Mouse (Mus musculus): ENCODE data around the gene Ppm1b. TPM values are rescaled to one million over a fixed set of nuclear protein-coding genes. Genes with fewer than 3 reads are reported as not detected.
"Not testable (repeated sequence)": the region's sequence is repeated elsewhere in the genome, so short reads cannot be mapped to it uniquely, and the experiment has no call there.

Gene Ppm1b
- total RNA-seq (2021): 100 to 1,000 TPM; 103 to 115 TPM
- long read RNA-seq, experiment 1, transcript Ppm1b-202 (6 exons, 3,323 nt): major isoform, 29 of 72 reads
- long read RNA-seq, experiment 1, transcript Ppm1b-205 (6 exons, 1,290 nt): minor isoform, 10 of 72 reads
- long read RNA-seq, experiment 1, transcript Ppm1b-201 (6 exons, 2,670 nt): minor isoform, 22 of 72 reads
- long read RNA-seq, experiment 1, partial matches to known transcripts: 7 of 72 reads
- long read RNA-seq, experiment 1, other reads (novel, unspliced or antisense): 4 of 72 reads
- long read RNA-seq, experiment 2, transcript Ppm1b-202 (6 exons, 3,323 nt): major isoform, 90 of 191 reads
- long read RNA-seq, experiment 2, transcript Ppm1b-201 (6 exons, 2,670 nt): minor isoform, 66 of 191 reads
- long read RNA-seq, experiment 2, transcript Ppm1b-205 (6 exons, 1,290 nt): minor isoform, 8 of 191 reads
- long read RNA-seq, experiment 2, partial matches to known transcripts: 13 of 191 reads
- long read RNA-seq, experiment 2, other reads (novel, unspliced or antisense): 14 of 191 reads

- DNase-seq (ENCODE audit: low spot score in 2 of 2): no peak
Measured at GRCm38 (mm10) chr17:84956441-84956840, at the start of gene Ppm1b. TSS of gene Ppm1b (plus strand) at chr17:84956741.

GRCm38 (mm10) chr17:84921666-84922376 lies 34.7 kb upstream of the Ppm1b start:
- DNase-seq (ENCODE audit: low spot score in 2 of 2): no peak

- DNase-seq (ENCODE audit: low spot score in 2 of 2): no peak
Measured at GRCm38 (mm10) chr17:84924779-84925178, 31.8 kb upstream of the Ppm1b start.

GRCm38 (mm10) chr17:84926233-84926632 lies 30.3 kb upstream of the Ppm1b start:
- no peak for DNase-seq (ENCODE audit: low spot score in 2 of 2)

GRCm38 (mm10) chr17:84927580-84927979 lies 29.0 kb upstream of the Ppm1b start:
- DNase-seq (ENCODE audit: low spot score in 2 of 2): no peak

- DNase-seq (ENCODE audit: low spot score in 2 of 2): no peak
Measured at GRCm38 (mm10) chr17:84932943-84933342, 23.6 kb upstream of the Ppm1b start.

GRCm38 (mm10) chr17:84933968-84934367 lies 22.6 kb upstream of the Ppm1b start:
- no peak for DNase-seq (ENCODE audit: low spot score in 2 of 2)

- not testable (repeated sequence) for DNase-seq (ENCODE audit: low spot score in 2 of 2)
Measured at GRCm38 (mm10) chr17:84935620-84936019, 20.9 kb upstream of the Ppm1b start.

- DNase-seq (ENCODE audit: low spot score in 2 of 2): no peak
Measured at GRCm38 (mm10) chr17:84936301-84936700, 20.2 kb upstream of the Ppm1b start.

- DNase-seq (ENCODE audit: low spot score in 2 of 2): no peak
Measured at GRCm38 (mm10) chr17:84936809-84937208, 19.7 kb upstream of the Ppm1b start.

- no peak for DNase-seq (ENCODE audit: low spot score in 2 of 2)
Measured at GRCm38 (mm10) chr17:84937220-84937619, 19.3 kb upstream of the Ppm1b start.

- DNase-seq (ENCODE audit: low spot score in 2 of 2): no peak
Measured at GRCm38 (mm10) chr17:84938215-84938614, 18.3 kb upstream of the Ppm1b start.

- DNase-seq (ENCODE audit: low spot score in 2 of 2): no peak
Measured at GRCm38 (mm10) chr17:84940017-84940731, 16.4 kb upstream of the Ppm1b start.

- no peak for DNase-seq (ENCODE audit: low spot score in 2 of 2)
Measured at GRCm38 (mm10) chr17:84941291-84941868, 15.2 kb upstream of the Ppm1b start.

GRCm38 (mm10) chr17:84942358-84943032 lies 14.0 kb upstream of the Ppm1b start:
- no peak for DNase-seq (ENCODE audit: low spot score in 2 of 2)

GRCm38 (mm10) chr17:84943033-84943393 lies 13.5 kb upstream of the Ppm1b start:
- DNase-seq (ENCODE audit: low spot score in 2 of 2): no peak

GRCm38 (mm10) chr17:84944348-84944747 lies 12.2 kb upstream of the Ppm1b start:
- DNase-seq (ENCODE audit: low spot score in 2 of 2): no peak

- no peak for DNase-seq (ENCODE audit: low spot score in 2 of 2)
Measured at GRCm38 (mm10) chr17:84952521-84952920, 4.0 kb upstream of the Ppm1b start.

- DNase-seq (ENCODE audit: low spot score in 2 of 2): no peak
Measured at GRCm38 (mm10) chr17:84953776-84954175, 2.8 kb upstream of the Ppm1b start.

- DNase-seq (ENCODE audit: low spot score in 2 of 2): no peak
Measured at GRCm38 (mm10) chr17:84954881-84955280, 1.7 kb upstream of the Ppm1b start.

Data from adrenal gland, postnatal 4 days (tissue).